Mouse (Mus musculus): ENCODE results near the gene Sgms1. TPM values are rescaled to one million over a fixed set of nuclear protein-coding genes. Genes with fewer than 3 reads are reported as not detected.
A peak's percentile ranks its signal among the peaks of the same experiment; 100 is the strongest.

Gene Sgms1
- polyA plus RNA-seq, 1 experiment from 2014 or later = 43.0 TPM

- WGBS = 95% methylated on average over 4 of the region's 4 CpGs
- Histone ChIP-seq H3K27me3 (ENCODE audit: control insufficient read depth, insufficient read depth, low read length) (no peaks in the 10 kb centered on the region), H3K4me1 (ENCODE audit: control insufficient read depth, insufficient read depth, low read length) (peaks cover 17% of the 10 kb centered on the region; the same call in 1 of the 2 replicates), H3K9me3 (replicated peaks; ENCODE audit: control insufficient read depth, low read length) (no peaks in the 10 kb centered on the region), H3K4me2 (ENCODE audit: low read depth, low read length) (no peak overlapping the region), H3K9ac (ENCODE audit: low read length) (no peak overlapping the region), H3K4me3 (replicated peaks; ENCODE audit: low read length) (no peak overlapping the region), H3K36me3 (ENCODE audit: control insufficient read depth, insufficient read depth, low read length) (no peaks in the 10 kb centered on the region), H3K27ac (ENCODE audit: low read length) (no peak overlapping the region)
- no peak for ATAC-seq (ENCODE audit: insufficient read depth, low FRiP score)
Measured at GRCm38 (mm10) chr19:32175991-32176390, 213.5 kb downstream of the Sgms1 start.

GRCm38 (mm10) chr19:32175013-32175412 lies 214.5 kb downstream of the Sgms1 start:
- Histone ChIP-seq H3K36me3 (ENCODE audit: control insufficient read depth, insufficient read depth, low read length) (no peaks in the 10 kb centered on the region), H3K9ac (ENCODE audit: low read length) (no peak overlapping the region), H3K4me1 (ENCODE audit: control insufficient read depth, insufficient read depth, low read length) (peaks cover 10% of the 10 kb centered on the region), H3K27ac (ENCODE audit: low read length) (no peak overlapping the region), H3K27me3 (ENCODE audit: control insufficient read depth, insufficient read depth, low read length) (no peaks in the 10 kb centered on the region), H3K9me3 (replicated peaks; ENCODE audit: control insufficient read depth, low read length) (no peaks in the 10 kb centered on the region), H3K4me3 (replicated peaks; ENCODE audit: low read length) (no peak overlapping the region), H3K4me2 (ENCODE audit: low read depth, low read length) (no peak overlapping the region)
- ATAC-seq (ENCODE audit: insufficient read depth, low FRiP score) = no peak
- WGBS = 95% methylated on average over 7 of the region's 7 CpGs

DNA sequence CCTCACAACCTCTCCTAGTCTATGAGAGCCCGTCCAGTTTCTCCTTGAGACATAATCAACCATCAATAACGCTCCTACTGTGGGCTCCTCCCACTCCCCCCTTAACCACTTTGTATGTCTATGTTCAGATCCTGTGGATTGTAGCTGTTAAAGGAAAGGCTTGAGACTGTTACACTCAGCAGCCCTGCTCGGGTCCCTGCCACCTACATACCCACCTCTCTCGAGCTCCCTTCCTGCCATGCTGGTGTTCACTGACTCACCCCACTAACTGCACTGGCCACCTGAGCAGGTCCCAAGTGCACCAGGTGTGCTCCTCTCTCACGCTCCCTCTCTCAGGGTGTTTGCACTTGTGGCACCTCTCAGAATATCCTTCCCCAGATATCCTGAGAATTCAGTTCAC lies 215.0 kb downstream of the Sgms1 start:
- H3K4me3 ChIP-seq (replicated peaks; ENCODE audit: low read length) = no peak overlapping the region
- ATAC-seq (ENCODE audit: insufficient read depth, low FRiP score) = no peak
- no peaks in the 10 kb centered on the region for H3K36me3 ChIP-seq (ENCODE audit: control insufficient read depth, insufficient read depth, low read length)
- no peak overlapping the region for H3K9ac ChIP-seq (ENCODE audit: low read length)
- H3K4me1 ChIP-seq (ENCODE audit: control insufficient read depth, insufficient read depth, low read length) = peaks cover 6% of the 10 kb centered on the region
- WGBS = 82% methylated on average over 5 of the region's 5 CpGs
- H3K27me3 ChIP-seq (ENCODE audit: control insufficient read depth, insufficient read depth, low read length) = no peaks in the 10 kb centered on the region
- no peaks in the 10 kb centered on the region for H3K9me3 ChIP-seq (replicated peaks; ENCODE audit: control insufficient read depth, low read length)
- H3K27ac ChIP-seq (ENCODE audit: low read length) = no peak overlapping the region
- H3K4me2 ChIP-seq (ENCODE audit: low read depth, low read length) = no peak overlapping the region

DNA sequence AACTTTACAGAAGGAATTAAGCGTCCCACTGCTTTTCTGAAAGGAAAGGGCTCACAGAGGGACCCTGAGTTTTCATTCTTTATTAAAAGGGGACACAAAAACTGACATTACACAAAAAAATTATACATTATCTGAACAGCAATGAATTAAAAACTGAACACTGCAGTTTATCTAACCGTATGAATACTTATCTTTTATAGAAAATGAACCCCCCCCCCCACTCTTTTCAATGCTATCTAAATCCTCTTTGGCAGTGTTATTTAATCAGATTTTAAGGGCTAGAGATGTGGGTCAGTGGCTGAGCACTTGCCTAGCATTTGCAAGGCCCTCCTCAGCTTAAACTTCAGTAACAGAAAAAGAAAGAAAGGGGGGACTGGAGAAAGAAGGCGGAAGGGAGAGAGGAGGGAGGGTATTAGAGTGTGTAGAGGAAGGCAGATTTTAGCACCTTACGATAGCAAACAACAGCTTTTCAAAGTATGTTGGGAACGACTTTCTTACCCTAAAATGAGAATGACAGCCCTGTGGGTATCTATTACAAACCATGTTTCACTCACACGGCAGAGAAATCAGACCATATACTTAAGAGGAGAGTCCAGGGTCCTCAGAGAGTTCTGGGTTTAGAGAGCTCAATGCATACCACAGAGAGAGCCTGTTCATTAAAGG lies 215.9 kb downstream of the Sgms1 start:
- Histone ChIP-seq H3K9ac (ENCODE audit: low read length) (no peak overlapping the region), H3K4me2 (ENCODE audit: low read depth, low read length) (no peak overlapping the region), H3K4me1 (ENCODE audit: control insufficient read depth, insufficient read depth, low read length) (no peaks in the 10 kb centered on the region; the same call in 1 of the 2 replicates), H3K4me3 (replicated peaks; ENCODE audit: low read length) (no peak overlapping the region), H3K9me3 (replicated peaks; ENCODE audit: control insufficient read depth, low read length) (no peaks in the 10 kb centered on the region), H3K27me3 (ENCODE audit: control insufficient read depth, insufficient read depth, low read length) (no peaks in the 10 kb centered on the region), H3K27ac (ENCODE audit: low read length) (no peak overlapping the region), H3K36me3 (ENCODE audit: control insufficient read depth, insufficient read depth, low read length) (no peaks in the 10 kb centered on the region)
- no peak for ATAC-seq (ENCODE audit: insufficient read depth, low FRiP score)
- WGBS = 79% methylated on average over 6 of the region's 6 CpGs

- Histone ChIP-seq H3K27me3 (ENCODE audit: control insufficient read depth, insufficient read depth, low read length) (no peaks in the 10 kb centered on the region), H3K27ac (ENCODE audit: low read length) (no peak overlapping the region), H3K4me2 (ENCODE audit: low read depth, low read length) (no peak overlapping the region), H3K9me3 (replicated peaks; ENCODE audit: control insufficient read depth, low read length) (no peaks in the 10 kb centered on the region), H3K4me1 (ENCODE audit: control insufficient read depth, insufficient read depth, low read length) (no peaks in the 10 kb centered on the region; the same call in 1 of the 2 replicates), H3K9ac (ENCODE audit: low read length) (no peak overlapping the region), H3K36me3 (ENCODE audit: control insufficient read depth, insufficient read depth, low read length) (no peaks in the 10 kb centered on the region), H3K4me3 (replicated peaks; ENCODE audit: low read length) (no peak overlapping the region)
- WGBS = 79% methylated on average over 5 of the region's 5 CpGs
- ATAC-seq (ENCODE audit: insufficient read depth, low FRiP score) = peak; percentile 72
Measured at GRCm38 (mm10) chr19:32172511-32172981, 217.0 kb downstream of the Sgms1 start.

DNA sequence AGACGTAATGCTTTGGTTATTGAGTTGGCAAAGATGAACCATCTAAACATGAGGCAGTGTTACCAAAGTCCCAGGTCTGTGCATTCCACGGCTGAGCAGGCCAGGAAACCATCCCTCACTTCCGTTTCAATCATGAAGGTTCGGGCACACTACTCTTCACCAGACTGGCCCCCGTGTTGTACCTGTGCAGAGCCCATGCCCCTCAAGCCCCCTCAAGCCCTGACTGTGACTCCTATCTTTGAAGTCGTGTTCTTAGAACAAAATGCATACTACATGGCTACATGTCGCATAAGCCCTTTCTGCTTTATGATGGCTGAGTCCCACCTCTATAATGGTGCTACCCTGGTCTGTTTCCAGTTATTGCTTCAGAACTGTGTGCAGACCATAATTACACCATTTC lies 217.5 kb downstream of the Sgms1 start:
- H3K27ac ChIP-seq (ENCODE audit: low read length) = no peak overlapping the region
- no peak overlapping the region for H3K4me3 ChIP-seq (replicated peaks; ENCODE audit: low read length)
- no peaks in the 10 kb centered on the region for H3K27me3 ChIP-seq (ENCODE audit: control insufficient read depth, insufficient read depth, low read length)
- H3K4me2 ChIP-seq (ENCODE audit: low read depth, low read length) = no peak overlapping the region
- no peaks in the 10 kb centered on the region for H3K36me3 ChIP-seq (ENCODE audit: control insufficient read depth, insufficient read depth, low read length)
- H3K4me1 ChIP-seq (ENCODE audit: control insufficient read depth, insufficient read depth, low read length) = no peaks in the 10 kb centered on the region; the same call in 1 of the 2 replicates
- no peaks in the 10 kb centered on the region for H3K9me3 ChIP-seq (replicated peaks; ENCODE audit: control insufficient read depth, low read length)
- no peak for ATAC-seq (ENCODE audit: insufficient read depth, low FRiP score)
- H3K9ac ChIP-seq (ENCODE audit: low read length) = no peak overlapping the region
- WGBS = 89% methylated on average over 7 of the region's 7 CpGs

GRCm38 (mm10) chr19:32169634-32170540 lies 219.6 kb downstream of the Sgms1 start:
- Histone ChIP-seq H3K27me3 (ENCODE audit: control insufficient read depth, insufficient read depth, low read length) (no peaks in the 10 kb centered on the region), H3K9ac (ENCODE audit: low read length) (0 out of 2 replicates have a peak overlapping the region, but pooled peaks have one; percentile 16), H3K27ac (ENCODE audit: low read length) (no peak overlapping the region), H3K9me3 (replicated peaks; ENCODE audit: control insufficient read depth, low read length) (no peaks in the 10 kb centered on the region), H3K4me1 (ENCODE audit: control insufficient read depth, insufficient read depth, low read length) (no peaks in the 10 kb centered on the region; the same call in 1 of the 2 replicates), H3K36me3 (ENCODE audit: control insufficient read depth, insufficient read depth, low read length) (no peaks in the 10 kb centered on the region), H3K4me2 (ENCODE audit: low read depth, low read length) (no peak overlapping the region), H3K4me3 (replicated peaks; ENCODE audit: low read length) (no peak overlapping the region)
- 80% methylated on average over 8 of the region's 9 CpGs for WGBS
- no peak for ATAC-seq (ENCODE audit: insufficient read depth, low FRiP score)

GRCm38 (mm10) chr19:32168031-32168430 lies 221.5 kb downstream of the Sgms1 start:
- H3K9ac ChIP-seq (ENCODE audit: low read length) = no peak overlapping the region
- H3K36me3 ChIP-seq (ENCODE audit: control insufficient read depth, insufficient read depth, low read length) = no peaks in the 10 kb centered on the region
- no peak for ATAC-seq (ENCODE audit: insufficient read depth, low FRiP score)
- no peaks in the 10 kb centered on the region for H3K27me3 ChIP-seq (ENCODE audit: control insufficient read depth, insufficient read depth, low read length)
- no peaks in the 10 kb centered on the region for H3K9me3 ChIP-seq (replicated peaks; ENCODE audit: control insufficient read depth, low read length)
- no peak overlapping the region for H3K4me2 ChIP-seq (ENCODE audit: low read depth, low read length)
- no peak overlapping the region for H3K27ac ChIP-seq (ENCODE audit: low read length)
- H3K4me3 ChIP-seq (replicated peaks; ENCODE audit: low read length) = no peak overlapping the region
- no peaks in the 10 kb centered on the region; the same call in 1 of the 2 replicates for H3K4me1 ChIP-seq (ENCODE audit: control insufficient read depth, insufficient read depth, low read length)
- 84% methylated on average over 9 of the region's 9 CpGs for WGBS
